Mouse (Mus musculus) gastrocnemius, postnatal 4 days (tissue): Measurements from ENCODE around the gene Mettl24. TPM values are rescaled to one million over a fixed set of nuclear protein-coding genes. Genes with fewer than 3 reads are reported as not detected.

Experiments
- DNase-seq, 2 experiments: peaks; one replicate each; pipeline ENCODE4 v3.0.0; 2021 to 2022; ENCODE audit warnings: low spot score in 2 of 2, mixed read lengths in 2 of 2
- long read RNA-seq, 2 experiments: library from polyadenylated mRNA; stranded (forward); transcript quantifications; one replicate each; pipeline ENCODE4 v2.0.0; 2021
- total RNA-seq, 2 experiments: library from RNA; stranded (reverse); gene quantifications; 2 replicates each; pipeline ENCODE4 v1.2.3; 2021

Mettl24 gene
- total RNA-seq, result 1 to 10 TPM; 1.1 to 1.3 TPM
- long read RNA-seq, experiment 1, partial matches to known transcripts, result 0 of 4 reads
- long read RNA-seq, experiment 1, other reads (novel, unspliced or antisense), result 1 of 4 reads
- long read RNA-seq, experiment 2, partial matches to known transcripts, result 0 of 2 reads
- long read RNA-seq, experiment 2, other reads (novel, unspliced or antisense), result 2 of 2 reads

GRCm38 (mm10) chr10:40683092-40683867 lies at the start of gene Mettl24:
TSS of gene Mettl24 (plus strand) at chr10:40683282.
- peak; percentile 30 to 74 for DNase-seq

- DNase-seq, result no peak
Observed at GRCm38 (mm10) chr10:40637331-40637730, 45.8 kb upstream of the Mettl24 start.

- no peak for DNase-seq
Observed at GRCm38 (mm10) chr10:40638276-40638675, 44.8 kb upstream of the Mettl24 start.

- DNase-seq, result no peak
Observed at GRCm38 (mm10) chr10:40638823-40639819, 44.0 kb upstream of the Mettl24 start.

- no peak for DNase-seq
Observed at GRCm38 (mm10) chr10:40640406-40640805, 42.7 kb upstream of the Mettl24 start.

GRCm38 (mm10) chr10:40641901-40642300 lies 41.2 kb upstream of the Mettl24 start:
- no peak for DNase-seq

- no peak for DNase-seq
Observed at GRCm38 (mm10) chr10:40643126-40643525, 40.0 kb upstream of the Mettl24 start.

- DNase-seq, result no peak
Observed at GRCm38 (mm10) chr10:40644456-40644855, 38.6 kb upstream of the Mettl24 start.

GRCm38 (mm10) chr10:40645346-40645745 lies 37.7 kb upstream of the Mettl24 start:
- no peak for DNase-seq

GRCm38 (mm10) chr10:40648776-40649175 lies 34.3 kb upstream of the Mettl24 start:
- DNase-seq, result no peak

- no peak for DNase-seq
Observed at GRCm38 (mm10) chr10:40649634-40650033, 33.4 kb upstream of the Mettl24 start.

GRCm38 (mm10) chr10:40651676-40652075 lies 31.4 kb upstream of the Mettl24 start:
- no peak for DNase-seq

- DNase-seq, result no peak
Observed at GRCm38 (mm10) chr10:40665270-40665669, 17.8 kb upstream of the Mettl24 start.

GRCm38 (mm10) chr10:40666943-40667342 lies 16.1 kb upstream of the Mettl24 start:
- DNase-seq, result no peak

- no peak for DNase-seq
Observed at GRCm38 (mm10) chr10:40668640-40669039, 14.4 kb upstream of the Mettl24 start.

GRCm38 (mm10) chr10:40672587-40673296 lies 10.3 kb upstream of the Mettl24 start:
- DNase-seq, result no peak

- DNase-seq, result no peak
Observed at GRCm38 (mm10) chr10:40673297-40673665, 9.8 kb upstream of the Mettl24 start.

- no peak for DNase-seq
Observed at GRCm38 (mm10) chr10:40674151-40674550, 8.9 kb upstream of the Mettl24 start.

- no peak for DNase-seq
Observed at GRCm38 (mm10) chr10:40675921-40676320, 7.2 kb upstream of the Mettl24 start.

GRCm38 (mm10) chr10:40678477-40678876 lies 4.6 kb upstream of the Mettl24 start:
- DNase-seq, result no peak

GRCm38 (mm10) chr10:40682470-40682869 lies 612 bp upstream of the Mettl24 start:
- DNase-seq, result no peak
